1 mouse cellular context compared by ENCODE assay signal in genomic region chr5:136605144-136605543, GRCm38 (mm10).
TF ChIP-seq lines count a peak whose summit lies in the region.

No protein-coding gene starts in this region.

TF ChIP-seq in MEL, 35 proteins besides CTCF, POLR2A, EP300 and RAD21 (continued from another document):
- TF ChIP-seq SMC3 (IDR thresholded peaks at IDR 0.05; ENCODE audit: low read depth, low read length) (no peak), GABPA (IDR thresholded peaks at IDR 0.05; ENCODE audit: low read depth, low read length) (no peak)
